Mouse (Mus musculus) layer of hippocampus, adult 8-10 months (tissue): ENCODE data around the gene Bcl2l2. TPM values are rescaled to one million over a fixed set of nuclear protein-coding genes. Genes with fewer than 3 reads are reported as not detected.

Experiments
- DNase-seq, 2 experiments: peaks; one replicate each; pipeline ENCODE4 v3.0.0; 2022; ENCODE audit warnings: low spot score in 2 of 2
- total RNA-seq, 4 experiments: library from RNA; stranded (reverse); gene quantifications; 2 replicates each; pipeline ENCODE4 v1.2.4; 2022

The Bcl2l2 gene
- total RNA-seq, 4 experiments from 2014 or later = 117 to 125 (median 121) TPM

DNA sequence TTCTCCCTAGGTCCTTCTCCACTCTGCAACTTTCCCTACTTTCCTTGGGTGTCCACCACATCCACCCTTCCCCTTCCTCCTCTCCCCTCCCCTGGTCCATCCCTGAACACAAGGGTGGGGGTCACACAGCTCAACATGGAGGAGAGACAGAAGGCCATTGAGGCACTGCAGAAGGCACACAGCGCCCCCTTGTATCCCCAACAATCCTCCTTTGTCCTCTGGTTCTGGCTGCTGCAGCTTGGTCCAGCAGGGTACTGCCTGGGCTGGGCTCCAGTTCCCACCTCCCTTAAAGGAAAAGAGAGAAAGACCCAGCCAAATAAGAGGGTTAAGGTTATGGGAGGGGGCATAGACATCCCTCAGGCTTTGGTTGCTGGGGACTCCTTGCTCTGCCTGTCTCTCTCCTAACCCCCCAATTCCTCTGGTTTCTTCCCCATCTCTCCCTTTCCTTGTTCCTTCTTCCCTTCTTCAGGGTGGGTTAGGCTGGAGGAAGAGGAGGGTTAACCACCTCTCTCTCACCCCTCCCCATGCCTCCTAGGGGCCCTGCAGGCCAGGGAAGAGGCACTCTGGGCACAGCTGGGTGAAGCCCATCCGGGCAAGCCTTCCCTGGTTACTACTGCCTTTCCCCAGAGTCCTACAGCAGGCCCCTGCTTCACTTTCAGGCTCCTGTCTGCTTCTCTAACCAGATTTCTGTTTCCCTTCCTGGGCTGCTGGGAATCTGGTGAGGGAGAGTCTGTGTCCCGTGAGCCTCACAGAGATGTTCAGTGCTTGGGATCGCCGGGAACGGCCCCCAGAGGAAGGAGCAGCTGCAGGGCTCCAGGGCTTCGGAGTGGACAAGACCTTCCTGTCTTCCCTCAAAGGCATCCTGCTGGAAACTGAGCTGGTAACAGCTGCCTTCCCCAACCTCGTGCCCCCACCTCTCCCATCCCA is 53.0 kb downstream of the Bcl2l2 start, which contains the start of gene Cmtm5:
Cmtm5 (plus strand) TSS at position 358 of the 927 bp plus-strand sequence.
- DNase-seq = peak; percentile 85 to 88

DNA sequence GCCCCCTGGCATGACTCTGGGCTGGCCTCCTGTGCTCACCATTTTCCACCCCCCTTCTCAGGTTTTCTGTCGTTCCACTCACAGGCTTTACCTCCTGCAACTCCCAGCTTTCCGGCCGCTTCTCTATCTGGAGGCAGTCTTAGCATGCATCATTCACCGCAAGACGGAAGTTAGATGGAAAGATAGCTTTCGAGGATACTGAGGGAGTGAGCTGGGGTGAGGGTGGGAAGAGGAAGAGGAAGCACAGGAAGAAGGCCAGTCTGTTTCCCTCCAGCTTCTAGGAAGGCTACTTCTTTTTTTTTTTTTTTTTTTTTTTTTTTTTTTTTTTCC is 53.6 kb downstream of the Bcl2l2 start:
- DNase-seq = no peak

- DNase-seq = no peak
These were observed 54.4 kb downstream of the Bcl2l2 start for GRCm38 (mm10) chr14:54937361-54938182.

Other genes with a start within 250 kb of the Bcl2l2 start
- gene Gm17606, start 242.4 kb upstream of the Bcl2l2 start, total RNA-seq = not detected
- 10 to 100 TPM; 16.0 to 24.1 (median 20.7) TPM for gene Cdh24, start 242.0 kb upstream of the Bcl2l2 start, total RNA-seq
- 10 to 100 TPM; 17.9 to 27.8 (median 23.7) TPM for gene 1700123O20Rik, start 197.2 kb upstream of the Bcl2l2 start, total RNA-seq
- 100 to 1,000 TPM; 190 to 255 (median 232) TPM for gene Acin1, start 196.4 kb upstream of the Bcl2l2 start, total RNA-seq
- gene Gm29776, start 184.5 kb upstream of the Bcl2l2 start, total RNA-seq = under 1 TPM in 1 of 4 experiments, not detected in 3; 0.18 TPM
- not detected for gene Cebpe, start 171.2 kb upstream of the Bcl2l2 start, total RNA-seq
- 10 to 100 TPM; 49.8 to 67.2 (median 58.5) TPM for gene Slc7a8, start 101.4 kb upstream of the Bcl2l2 start, total RNA-seq
- not detected for gene Rnf212b, start 69.2 kb upstream of the Bcl2l2 start, total RNA-seq
- 10 to 100 TPM; 20.3 to 33.2 (median 26.2) TPM for gene Homez, start 12.4 kb upstream of the Bcl2l2 start, total RNA-seq
- 10 to 100 TPM; 18.2 to 23.0 (median 22.2) TPM for gene Ppp1r3e, start 5.8 kb upstream of the Bcl2l2 start, total RNA-seq
- 10 to 100 TPM in 1 of 4 experiments, not detected in 3; 25.6 TPM for gene Gm20521, start 64 bp downstream of the Bcl2l2 start, total RNA-seq
- gene Pabpn1, start 9.1 kb downstream of the Bcl2l2 start, total RNA-seq = 100 to 1,000 TPM; 260 to 320 (median 270) TPM
- gene Slc22a17, start 29.8 kb downstream of the Bcl2l2 start, total RNA-seq = 100 to 1,000 TPM; 629 to 644 (median 642) TPM
- 10 to 100 TPM; 10.1 to 13.7 (median 12.4) TPM for gene Efs, start 42.7 kb downstream of the Bcl2l2 start, total RNA-seq
- under 1 TPM in 1 of 4 experiments, not detected in 3; 0.47 TPM for gene Il25, start 49.3 kb downstream of the Bcl2l2 start, total RNA-seq
- 10 to 100 TPM; 62.4 to 83.2 (median 76.3) TPM for gene Cmtm5, start 52.9 kb downstream of the Bcl2l2 start, total RNA-seq
- 1 to 10 TPM; 1.7 to 5.4 (median 2.6) TPM for gene Myh6, start 83.5 kb downstream of the Bcl2l2 start, total RNA-seq
- gene Gm17428, start 93.6 kb downstream of the Bcl2l2 start, total RNA-seq = not detected
- gene Myh7, start 111.2 kb downstream of the Bcl2l2 start, total RNA-seq = 1 to 10 TPM; 6.0 to 10.0 (median 7.8) TPM
- gene Ngdn, start 132.1 kb downstream of the Bcl2l2 start, total RNA-seq = 10 to 100 TPM; 32.5 to 39.5 (median 34.1) TPM
- 10 to 100 TPM; 45.9 to 69.4 (median 55.7) TPM for gene Zfhx2, start 208.9 kb downstream of the Bcl2l2 start, total RNA-seq
- 10 to 100 TPM; 19.5 to 23.2 (median 22.3) TPM for gene Thtpa, start 211.4 kb downstream of the Bcl2l2 start, total RNA-seq
- 10 to 100 TPM; 10.8 to 20.7 (median 14.8) TPM for gene Ap1g2, start 223.2 kb downstream of the Bcl2l2 start, total RNA-seq
- 100 to 1,000 TPM; 361 to 416 (median 386) TPM for gene Jph4, start 233.6 kb downstream of the Bcl2l2 start, total RNA-seq